Mouse (Mus musculus) kidney, adult 2 months (tissue): ENCODE data around the gene Olfr309.

ENCODE experiments used
- CTCF ChIP-seq: fragments of 200-500 bp; conservative IDR thresholded peaks from 2 replicates; pipeline ENCODE4 v1.5.1; 2011; ENCODE audit warnings: low read depth, mild to moderate bottlenecking, control low read depth, low read length, moderate library complexity, mixed read lengths; ENCODE audit not compliant: insufficient read depth, insufficient read length
- POLR2A ChIP-seq: fragments of 200-500 bp; IDR thresholded peaks from one replicate; pipeline ENCODE4 v1.6.1; 2011; ENCODE audit warnings: low read depth, low read length, control low read depth

GRCm38 (mm10) chr7:86337486-86337885 lies 24.0 kb upstream of the Olfr309 start, which contains the start of gene Olfr307:
- TF ChIP-seq CTCF: no peak
- TF ChIP-seq POLR2A: no peak
